ENCODE assay signal across 7 mouse cellular contexts in genomic region chr10:84387338-84387737, GRCm38 (mm10). TPM values are rescaled to one million over a fixed set of nuclear protein-coding genes. Genes with fewer than 3 reads are reported as not detected.
DNase-seq lines count a peak whose midpoint lies in the region; ATAC-seq and TF ChIP-seq lines count a peak whose summit lies in the region.

No protein-coding gene starts in this region.

- peaks cover 20% of the 10 kb centered on the region for H3K4me1 ChIP-seq in liver, postnatal 0 days (ENCODE audit: insufficient read depth)
- H3K4me1 ChIP-seq in liver, embryonic 12.5 days = peaks cover 27% of the 10 kb centered on the region
- H3K4me1 ChIP-seq in embryonic facial prominence, embryonic 10.5 days = peaks cover 85% of the 10 kb centered on the region
- H3K4me1 ChIP-seq in heart, embryonic 13.5 days = peaks cover 99% of the 10 kb centered on the region
- H3K4me1 ChIP-seq in neural tube, embryonic 13.5 days (replicated peaks) = peaks cover 77% of the 10 kb centered on the region

- no peak overlapping the region for H3K27ac ChIP-seq in liver, postnatal 0 days (ENCODE audit: low read depth)
- no peak overlapping the region for H3K27ac ChIP-seq in liver, embryonic 12.5 days
- H3K27ac ChIP-seq in embryonic facial prominence, embryonic 10.5 days (replicated peaks) = peak overlapping the region; percentile 59
- peak overlapping the region; percentile 97 for H3K27ac ChIP-seq in heart, embryonic 13.5 days (replicated peaks)
- H3K27ac ChIP-seq in neural tube, embryonic 13.5 days (replicated peaks) = peak overlapping the region; percentile 66

- TF ChIP-seq EP300 in liver, postnatal 0 days (IDR thresholded peaks at IDR 0.05; ENCODE audit: low read depth) = no peak

- H3K27me3 ChIP-seq in liver, postnatal 0 days (ENCODE audit: insufficient read depth, low read length) = no peaks in the 10 kb centered on the region
- peaks cover 9% of the 10 kb centered on the region; the same call in 1 of the 2 replicates for H3K27me3 ChIP-seq in liver, embryonic 12.5 days (replicated peaks)
- H3K27me3 ChIP-seq in embryonic facial prominence, embryonic 10.5 days (replicated peaks; ENCODE audit: low read depth, poor library complexity, severe bottlenecking) = no peaks in the 10 kb centered on the region
- H3K27me3 ChIP-seq in heart, embryonic 13.5 days (replicated peaks) = no peaks in the 10 kb centered on the region
- H3K27me3 ChIP-seq in neural tube, embryonic 13.5 days = no peaks in the 10 kb centered on the region

- ATAC-seq in liver, postnatal 0 days = no peak
- no peak for ATAC-seq in liver, embryonic 12.5 days
- ATAC-seq in heart, embryonic 13.5 days (ENCODE audit: extremely low read depth, insufficient number of reproducible peaks, low FRiP score, low TSS enrichment) = no peak
- ATAC-seq in neural tube, embryonic 13.5 days (ENCODE audit: low read depth) = peak; percentile 4; the same call in 1 of the 2 replicates

- no peak overlapping the region for H3K9ac ChIP-seq in liver, postnatal 0 days (replicated peaks)
- no peak overlapping the region for H3K9ac ChIP-seq in liver, embryonic 12.5 days
- peak overlapping the region; percentile 77 for H3K9ac ChIP-seq in heart, embryonic 13.5 days
- no peak overlapping the region for H3K9ac ChIP-seq in neural tube, embryonic 13.5 days

- H3K36me3 ChIP-seq in liver, postnatal 0 days (replicated peaks; ENCODE audit: insufficient read depth, low read length) = no peaks in the 10 kb centered on the region
- no peaks in the 10 kb centered on the region for H3K36me3 ChIP-seq in liver, embryonic 12.5 days
- H3K36me3 ChIP-seq in embryonic facial prominence, embryonic 10.5 days (replicated peaks) = peaks cover 29% of the 10 kb centered on the region
- peaks cover 32% of the 10 kb centered on the region for H3K36me3 ChIP-seq in heart, embryonic 13.5 days
- peaks cover 14% of the 10 kb centered on the region; the same call in 1 of the 2 replicates for H3K36me3 ChIP-seq in neural tube, embryonic 13.5 days

- no peak overlapping the region for H3K4me3 ChIP-seq in liver, postnatal 0 days (ENCODE audit: low read depth, low read length)
- H3K4me3 ChIP-seq in liver, embryonic 12.5 days = no peak overlapping the region
- no peak overlapping the region for H3K4me3 ChIP-seq in embryonic facial prominence, embryonic 10.5 days
- peak overlapping the region; percentile 37 for H3K4me3 ChIP-seq in heart, embryonic 13.5 days
- no peak overlapping the region for H3K4me3 ChIP-seq in neural tube, embryonic 13.5 days

- DNase-seq in liver, postnatal 0 days = no peak
- DNase-seq in embryonic facial prominence, embryonic 10.5 days (ENCODE audit: low spot score) = no peak
- DNase-seq in right cerebral cortex, adult 18-20 months = no peak
- DNase-seq in gastrocnemius, adult 18-20 months (ENCODE audit: low spot score) = no peak

- no peak for TF ChIP-seq CTCF in liver, postnatal 0 days (IDR thresholded peaks at IDR 0.05; ENCODE audit: low read depth)

- H3K4me2 ChIP-seq in liver, postnatal 0 days (ENCODE audit: low read depth, low read length) = peak overlapping the region; percentile 18; the same call in 1 of the 2 replicates
- H3K4me2 ChIP-seq in liver, embryonic 12.5 days = no peak overlapping the region
- peak overlapping the region; percentile 66 for H3K4me2 ChIP-seq in heart, embryonic 13.5 days
- no peak overlapping the region for H3K4me2 ChIP-seq in neural tube, embryonic 13.5 days

- H3K9me3 ChIP-seq in liver, postnatal 0 days (ENCODE audit: low read length) = no peaks in the 10 kb centered on the region
- no peaks in the 10 kb centered on the region for H3K9me3 ChIP-seq in liver, embryonic 12.5 days (replicated peaks)
- no peaks in the 10 kb centered on the region for H3K9me3 ChIP-seq in embryonic facial prominence, embryonic 10.5 days
- no peaks in the 10 kb centered on the region for H3K9me3 ChIP-seq in heart, embryonic 13.5 days
- no peaks in the 10 kb centered on the region for H3K9me3 ChIP-seq in neural tube, embryonic 13.5 days

- 46% methylated on average over 4 of the region's 4 CpGs for WGBS in liver, postnatal 0 days (ENCODE audit: insufficient replicate concordance)
- 14% methylated on average over 4 of the region's 4 CpGs for WGBS in liver, embryonic 12.5 days (ENCODE audit: insufficient replicate concordance)
- WGBS in embryonic facial prominence, embryonic 10.5 days = 44% methylated on average over 4 of the region's 4 CpGs
- 6% methylated on average over 4 of the region's 4 CpGs for WGBS in heart, embryonic 13.5 days
- 27% methylated on average over 4 of the region's 4 CpGs for WGBS in neural tube, embryonic 13.5 days

RNA-seq across cellular contexts. Expression of gene Nuak1, which starts 53.1 kb away (rescaled TPM):
- polyA plus RNA-seq in liver, postnatal 0 days (2015; fragmentation: Nextera tagmentation; extraction: Ambion mirVana) = 0.13 and 0.20 TPM in 2 replicates
- polyA plus RNA-seq in liver, embryonic 12.5 days (2016; fragmentation: Nextera tagmentation; extraction: Ambion mirVana) = 0.25 and 0.31 TPM in 2 replicates
- polyA plus RNA-seq in embryonic facial prominence, embryonic 10.5 days (2016; fragmentation: Nextera tagmentation; extraction: Ambion mirVana) = 2.4 and 2.7 TPM in 2 replicates
- 2.3 and 2.6 TPM in 2 replicates for polyA plus RNA-seq in heart, embryonic 13.5 days (2015; fragmentation: Nextera tagmentation; extraction: Ambion mirVana)
- 5.4 and 5.7 TPM in 2 replicates for polyA plus RNA-seq in neural tube, embryonic 13.5 days (2015; fragmentation: Nextera tagmentation; extraction: Ambion mirVana)
- total RNA-seq in gastrocnemius, adult 18-20 months (2021) = 10 to 100 TPM; 25.0 to 28.4 TPM

Comparison
In these comparisons a context has a peak if more than half of its experiments do, and no peak if none do; other contexts are left out.
1. H3K4me2 ChIP-seq: peak in liver, postnatal 0 days (single experiment) and heart, embryonic 13.5 days (single experiment); none in liver, embryonic 12.5 days (single experiment) and neural tube, embryonic 13.5 days (single experiment).
2. H3K27ac ChIP-seq: peak in embryonic facial prominence, embryonic 10.5 days (single experiment), heart, embryonic 13.5 days (single experiment) and neural tube, embryonic 13.5 days (single experiment); none in liver, postnatal 0 days (single experiment) and liver, embryonic 12.5 days (single experiment).